Mouse (Mus musculus) myocyte (in vitro differentiated cells): ENCODE data around the gene Esrp2.

Experiments
- E2F4 ChIP-seq: IDR thresholded peaks from one replicate; pipeline ENCODE4 v1.6.1; 2011; ENCODE audit warnings: mild to moderate bottlenecking, control low read depth, moderate library complexity; ENCODE audit not compliant: insufficient read depth
- MAX ChIP-seq: IDR thresholded peaks from one replicate; pipeline ENCODE4 v1.6.1; 2011; ENCODE audit warnings: low read depth, mild to moderate bottlenecking, control low read depth
- MYOD1 ChIP-seq, 3 experiments: IDR thresholded peaks; one replicate each; pipeline ENCODE4 v1.6.1; 2011; ENCODE audit warnings: control low read depth in 2 of 3, low read depth in 2 of 3, mild to moderate bottlenecking in 2 of 3, moderate library complexity in 1 of 3; ENCODE audit not compliant: insufficient read length in 2 of 3, control insufficient read depth in 1 of 3
- MYOG ChIP-seq, 3 experiments: IDR thresholded peaks; one replicate each; pipeline ENCODE4 v1.6.1; 2011; ENCODE audit warnings: control low read depth in 2 of 3, low read depth in 2 of 3, mild to moderate bottlenecking in 2 of 3; ENCODE audit not compliant: insufficient read length in 2 of 3, control insufficient read depth in 1 of 3, insufficient read depth in 1 of 3
- POLR2A ChIP-seq: IDR thresholded peaks from one replicate; pipeline ENCODE4 v1.6.1; 2011; ENCODE audit warnings: low read depth, mild to moderate bottlenecking, control low read depth, moderate library complexity; ENCODE audit not compliant: insufficient read length
- POLR2AphosphoS2 ChIP-seq: IDR thresholded peaks from one replicate; pipeline ENCODE4 v1.6.1; 2011; ENCODE audit warnings: low read depth, control low read depth; ENCODE audit not compliant: insufficient read length
- SRF ChIP-seq: IDR thresholded peaks from one replicate; pipeline ENCODE4 v1.6.1; 2011; ENCODE audit warnings: low read depth; ENCODE audit not compliant: control insufficient read depth, insufficient read length
- TCF12 ChIP-seq: IDR thresholded peaks from one replicate; pipeline ENCODE4 v1.6.1; 2011; ENCODE audit warnings: mild to moderate bottlenecking, control low read depth; ENCODE audit not compliant: poor library complexity, insufficient read depth, severe bottlenecking
- USF1 ChIP-seq: IDR thresholded peaks from one replicate; pipeline ENCODE4 v1.6.1; 2011; ENCODE audit warnings: low read depth, mild to moderate bottlenecking, control low read depth, moderate library complexity

DNA sequence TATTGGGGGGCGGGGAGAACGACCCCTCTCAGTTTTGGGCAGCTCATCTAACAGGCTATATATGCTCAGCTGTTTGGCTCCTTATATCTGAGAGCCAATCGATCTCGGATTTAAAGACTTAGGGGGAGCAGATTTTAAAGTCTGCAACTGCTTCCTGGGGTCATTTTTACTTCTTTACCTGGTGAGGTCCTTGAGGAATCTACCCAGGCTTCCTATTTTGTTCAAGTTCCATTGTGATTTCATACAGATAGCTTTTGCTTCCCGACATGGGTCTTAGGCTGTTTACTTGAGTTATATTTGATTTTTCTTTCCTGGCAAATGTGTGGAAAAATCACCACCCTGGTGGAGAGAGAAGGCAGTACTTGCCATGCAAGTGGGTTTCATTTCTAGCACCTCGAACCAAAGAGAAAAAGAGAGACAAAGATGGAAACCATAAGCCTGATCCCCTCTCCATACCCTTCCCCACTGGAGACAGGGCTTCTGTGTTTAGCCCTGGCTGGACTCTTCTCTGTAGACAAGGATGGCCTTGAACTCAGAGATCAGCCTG, 33.2 kb upstream of the Esrp2 start:
- TF ChIP-seq E2F4 (no peak), USF1 (no peak), MAX (no peak), POLR2A (no peak), SRF (no peak), MYOG (IDR thresholded peaks at IDR 0.05; ENCODE audit: control insufficient read depth in 1 of 3, insufficient read depth in 1 of 3, insufficient read length in 2 of 3, low read depth in 2 of 3) (no peak), POLR2AphosphoS2 (no peak), MYOD1 (IDR thresholded peaks at IDR 0.05; ENCODE audit: control insufficient read depth in 1 of 3, insufficient read length in 2 of 3, low read depth in 2 of 3) (no peak), TCF12 (no peak)
